Mouse (Mus musculus): ENCODE data around the gene Pnmal1. TPM values are rescaled to one million over a fixed set of nuclear protein-coding genes. Genes with fewer than 3 reads are reported as not detected.

Gene Pnmal1
- polyA plus RNA-seq, 1 experiment from 2014 or later = 23.7 TPM

- no peaks in the 10 kb centered on the region for H3K27me3 ChIP-seq (ENCODE audit: control insufficient read depth, insufficient read depth, low read length)
- WGBS = 0% methylated on average over 37 of the region's 57 CpGs
- peak; percentile 8; the same call in 1 of the 2 replicates for ATAC-seq (ENCODE audit: low FRiP score)
These were observed 36.0 kb upstream of the Pnmal1 start for GRCm38 (mm10) chr7:16923283-16924036.

GRCm38 (mm10) chr7:16924037-16924834 is 35.2 kb upstream of the Pnmal1 start, which contains the start of gene Calm3:
Gene Calm3 (minus strand): TSS chr7:16924114.
- H3K9ac ChIP-seq (ENCODE audit: low read length) = peak within 1 kb of the TSS; percentile 97
- H3K4me2 ChIP-seq = peak within 1 kb of the TSS; percentile 93
- peak; percentile 100 for DNase-seq (ENCODE audit: low spot score, missing footprints)
- 2% methylated on average over 55 of the region's 64 CpGs for WGBS
- peaks cover 30% of the 10 kb centered on the region for H3K4me1 ChIP-seq (ENCODE audit: control insufficient read depth, insufficient read depth, low read length)
- H3K4me3 ChIP-seq (ENCODE audit: low read depth, low read length) = peak within 1 kb of the TSS; percentile 76
- no peaks in the 10 kb centered on the region for H3K27me3 ChIP-seq (ENCODE audit: control insufficient read depth, insufficient read depth, low read length)
- no peaks in the 10 kb centered on the region; the same call in 1 of the 2 replicates for H3K36me3 ChIP-seq (ENCODE audit: control insufficient read depth, insufficient read depth, low read length)
- no peaks in the 10 kb centered on the region for H3K9me3 ChIP-seq (ENCODE audit: control insufficient read depth, low read length)
- peak; percentile 93 for ATAC-seq (ENCODE audit: low FRiP score)
- H3K27ac ChIP-seq (ENCODE audit: low read depth, low read length) = peak within 1 kb of the TSS; percentile 96

More at GRCm38 (mm10) chr7:16923283-16924036, 36.0 kb upstream of the Pnmal1 start:
- peak overlapping the region; percentile 76 for H3K4me3 ChIP-seq (ENCODE audit: low read depth, low read length)
- H3K4me1 ChIP-seq (ENCODE audit: control insufficient read depth, insufficient read depth, low read length) = peaks cover 30% of the 10 kb centered on the region
- peak overlapping the region; percentile 97 for H3K9ac ChIP-seq (ENCODE audit: low read length)
- peak; percentile 96 for DNase-seq (ENCODE audit: low spot score, missing footprints)
- no peaks in the 10 kb centered on the region for H3K9me3 ChIP-seq (ENCODE audit: control insufficient read depth, low read length)
- H3K4me2 ChIP-seq = peak overlapping the region; percentile 93
- peaks cover 4% of the 10 kb centered on the region for H3K36me3 ChIP-seq (ENCODE audit: control insufficient read depth, insufficient read depth, low read length)
- H3K27ac ChIP-seq (ENCODE audit: low read depth, low read length) = peak overlapping the region; percentile 96

- Histone ChIP-seq H3K4me1 (ENCODE audit: control insufficient read depth, insufficient read depth, low read length) (peaks cover 3% of the 10 kb centered on the region; the same call in 1 of the 2 replicates), H3K27me3 (ENCODE audit: control insufficient read depth, insufficient read depth, low read length) (no peaks in the 10 kb centered on the region), H3K9ac (ENCODE audit: low read length) (no peak overlapping the region), H3K27ac (ENCODE audit: low read depth, low read length) (no peak overlapping the region), H3K9me3 (ENCODE audit: control insufficient read depth, low read length) (no peaks in the 10 kb centered on the region), H3K4me2 (no peak overlapping the region), H3K36me3 (ENCODE audit: control insufficient read depth, insufficient read depth, low read length) (no peaks in the 10 kb centered on the region), H3K4me3 (ENCODE audit: low read depth, low read length) (no peak overlapping the region)
- no peak for DNase-seq (ENCODE audit: low spot score, missing footprints)
- 41% methylated on average over 2 of the region's 2 CpGs for WGBS
- no peak for ATAC-seq (ENCODE audit: low FRiP score)
These were observed 31.1 kb upstream of the Pnmal1 start for GRCm38 (mm10) chr7:16928341-16928740.

GRCm38 (mm10) chr7:16930850-16931249 is 28.6 kb upstream of the Pnmal1 start:
- Histone ChIP-seq H3K9me3 (ENCODE audit: control insufficient read depth, low read length) (no peaks in the 10 kb centered on the region), H3K9ac (ENCODE audit: low read length) (no peak overlapping the region), H3K27me3 (ENCODE audit: control insufficient read depth, insufficient read depth, low read length) (no peaks in the 10 kb centered on the region), H3K4me3 (ENCODE audit: low read depth, low read length) (no peak overlapping the region), H3K27ac (ENCODE audit: low read depth, low read length) (no peak overlapping the region; the same call in 1 of the 2 replicates), H3K4me1 (ENCODE audit: control insufficient read depth, insufficient read depth, low read length) (peaks cover 3% of the 10 kb centered on the region; the same call in 1 of the 2 replicates), H3K4me2 (no peak overlapping the region), H3K36me3 (ENCODE audit: control insufficient read depth, insufficient read depth, low read length) (no peaks in the 10 kb centered on the region)
- 0% methylated on average over 1 of the region's 1 CpGs for WGBS
- DNase-seq (ENCODE audit: low spot score, missing footprints) (peak; percentile 97), ATAC-seq (ENCODE audit: low FRiP score) (peak; percentile 22; the same call in 1 of the 2 replicates)

GRCm38 (mm10) chr7:16931968-16932627 is 27.4 kb upstream of the Pnmal1 start:
- Histone ChIP-seq H3K4me3 (ENCODE audit: low read depth, low read length) (no peak overlapping the region), H3K27ac (ENCODE audit: low read depth, low read length) (no peak overlapping the region), H3K9me3 (ENCODE audit: control insufficient read depth, low read length) (no peaks in the 10 kb centered on the region), H3K9ac (ENCODE audit: low read length) (no peak overlapping the region), H3K4me2 (no peak overlapping the region), H3K27me3 (ENCODE audit: control insufficient read depth, insufficient read depth, low read length) (no peaks in the 10 kb centered on the region), H3K4me1 (ENCODE audit: control insufficient read depth, insufficient read depth, low read length) (peaks cover 3% of the 10 kb centered on the region; the same call in 1 of the 2 replicates), H3K36me3 (ENCODE audit: control insufficient read depth, insufficient read depth, low read length) (no peaks in the 10 kb centered on the region)
- 18% methylated on average over 14 of the region's 14 CpGs for WGBS
- ATAC-seq (ENCODE audit: low FRiP score) (peak; percentile 67), DNase-seq (ENCODE audit: low spot score, missing footprints) (peak; percentile 98)

- H3K27ac ChIP-seq (ENCODE audit: low read depth, low read length) = no peak overlapping the region
- no peak overlapping the region for H3K4me2 ChIP-seq
- peaks cover 3% of the 10 kb centered on the region; the same call in 1 of the 2 replicates for H3K4me1 ChIP-seq (ENCODE audit: control insufficient read depth, insufficient read depth, low read length)
- H3K36me3 ChIP-seq (ENCODE audit: control insufficient read depth, insufficient read depth, low read length) = no peaks in the 10 kb centered on the region
- peak; percentile 92 for DNase-seq (ENCODE audit: low spot score, missing footprints)
- WGBS = 40% methylated on average over 14 of the region's 14 CpGs
- no peak overlapping the region for H3K4me3 ChIP-seq (ENCODE audit: low read depth, low read length)
- ATAC-seq (ENCODE audit: low FRiP score) = peak; percentile 54
- no peaks in the 10 kb centered on the region for H3K9me3 ChIP-seq (ENCODE audit: control insufficient read depth, low read length)
- H3K9ac ChIP-seq (ENCODE audit: low read length) = no peak overlapping the region
- no peaks in the 10 kb centered on the region for H3K27me3 ChIP-seq (ENCODE audit: control insufficient read depth, insufficient read depth, low read length)
These were observed 26.5 kb upstream of the Pnmal1 start for GRCm38 (mm10) chr7:16932704-16933577.

GRCm38 (mm10) chr7:16937312-16937711 is 22.2 kb upstream of the Pnmal1 start:
- WGBS = 50% methylated on average over 4 of the region's 4 CpGs
- no peak for DNase-seq (ENCODE audit: low spot score, missing footprints)

More at GRCm38 (mm10) chr7:16937312-16937711, 22.2 kb upstream of the Pnmal1 start:
- H3K9ac ChIP-seq (ENCODE audit: low read length) = no peak overlapping the region
- H3K4me1 ChIP-seq (ENCODE audit: control insufficient read depth, insufficient read depth, low read length) = peaks cover 8% of the 10 kb centered on the region; the same call in 1 of the 2 replicates
- ATAC-seq (ENCODE audit: low FRiP score) = no peak
- no peaks in the 10 kb centered on the region for H3K9me3 ChIP-seq (ENCODE audit: control insufficient read depth, low read length)
- H3K4me2 ChIP-seq = no peak overlapping the region
- no peak overlapping the region for H3K4me3 ChIP-seq (ENCODE audit: low read depth, low read length)
- no peaks in the 10 kb centered on the region for H3K36me3 ChIP-seq (ENCODE audit: control insufficient read depth, insufficient read depth, low read length)
- no peaks in the 10 kb centered on the region for H3K27me3 ChIP-seq (ENCODE audit: control insufficient read depth, insufficient read depth, low read length)
- no peak overlapping the region for H3K27ac ChIP-seq (ENCODE audit: low read depth, low read length)
